Mouse (Mus musculus) kidney, adult 8-10 months (tissue): ENCODE measurements around the gene Fgf9.

Experiments
- DNase-seq, 2 experiments: peaks; one replicate each; pipeline ENCODE4 v3.0.0; 2022

Fgf9 gene

DNA sequence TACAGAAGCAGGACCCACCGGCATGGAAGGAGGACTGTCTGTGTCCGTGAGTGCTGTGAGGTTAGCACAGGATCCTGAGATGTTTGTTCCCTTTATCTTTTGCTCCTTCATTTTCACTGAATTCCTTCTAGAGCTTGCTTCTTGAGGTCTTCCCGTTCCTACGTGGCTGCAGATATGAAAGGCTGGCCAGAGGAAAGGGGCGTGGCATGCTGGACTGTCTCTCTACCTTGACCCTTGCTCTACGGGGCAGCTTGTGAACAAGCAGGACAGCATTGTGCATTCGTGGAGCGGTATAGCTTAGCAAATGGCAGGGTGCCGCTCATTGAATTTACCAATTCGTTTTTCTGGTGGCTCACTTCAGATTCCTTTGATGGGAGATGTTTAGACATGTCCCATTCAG is 21.0 kb downstream of the Fgf9 start:
- peak in 1 of 2 experiments; percentile 64 for DNase-seq

DNA sequence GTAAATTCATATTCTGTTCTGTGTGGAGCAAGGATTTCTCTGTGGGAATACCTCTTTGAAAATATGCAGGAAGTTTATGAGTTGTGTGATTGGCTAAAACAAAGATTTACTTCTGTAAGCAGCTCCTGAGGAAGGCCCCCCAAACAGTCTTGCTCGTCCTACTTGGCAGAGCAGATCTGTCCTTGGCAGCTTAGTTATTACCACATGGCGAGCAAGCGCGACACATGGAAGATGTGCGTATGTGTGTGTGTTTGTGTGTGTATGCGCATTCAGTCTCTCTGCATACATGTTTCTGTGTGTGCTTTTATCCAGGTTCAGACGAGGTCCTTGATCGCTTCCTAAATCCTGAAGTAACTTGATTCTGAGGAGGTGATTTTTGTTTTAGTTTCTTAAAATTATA is 29.3 kb downstream of the Fgf9 start:
- DNase-seq: no peak

DNA sequence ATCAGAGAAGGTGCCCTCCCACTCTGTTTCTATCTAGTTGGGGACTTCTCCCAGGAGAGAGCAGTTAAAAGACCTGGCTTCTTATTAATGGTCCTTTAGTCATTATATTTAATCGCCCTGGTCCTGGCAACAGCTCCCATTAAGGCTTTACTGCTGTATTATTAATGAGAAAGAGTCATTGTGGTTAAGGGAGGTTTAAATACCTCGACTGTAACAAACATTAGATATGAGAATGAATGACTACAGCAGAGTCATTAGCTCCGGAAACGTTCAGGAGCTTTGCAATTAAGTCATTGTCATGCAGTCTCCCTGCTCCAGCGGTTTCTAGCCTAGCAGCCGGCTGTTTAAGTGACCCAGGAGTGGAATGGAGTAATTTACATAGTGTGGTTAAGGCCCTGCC is 31.0 kb downstream of the Fgf9 start:
- no peak for DNase-seq

DNA sequence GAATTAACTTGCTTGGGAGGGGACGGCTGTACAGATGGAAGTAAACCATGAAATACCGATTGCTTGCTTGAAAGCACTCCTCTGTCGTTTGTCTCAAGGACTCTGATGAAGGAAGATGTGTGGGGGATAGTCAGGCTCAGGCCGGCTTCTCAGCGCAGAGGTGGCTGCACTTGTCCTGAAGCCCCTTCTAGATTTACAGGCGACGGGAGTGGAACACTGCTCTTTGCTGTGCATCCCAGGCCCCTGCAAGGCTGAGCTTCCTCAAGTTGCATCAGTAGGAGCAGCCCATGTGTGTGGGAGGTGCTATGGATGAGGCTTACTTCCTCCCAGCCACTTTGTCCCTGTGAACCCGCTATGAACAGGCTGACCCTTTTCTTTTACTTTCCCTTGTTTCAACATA is 33.9 kb downstream of the Fgf9 start:
- DNase-seq: no peak

DNA sequence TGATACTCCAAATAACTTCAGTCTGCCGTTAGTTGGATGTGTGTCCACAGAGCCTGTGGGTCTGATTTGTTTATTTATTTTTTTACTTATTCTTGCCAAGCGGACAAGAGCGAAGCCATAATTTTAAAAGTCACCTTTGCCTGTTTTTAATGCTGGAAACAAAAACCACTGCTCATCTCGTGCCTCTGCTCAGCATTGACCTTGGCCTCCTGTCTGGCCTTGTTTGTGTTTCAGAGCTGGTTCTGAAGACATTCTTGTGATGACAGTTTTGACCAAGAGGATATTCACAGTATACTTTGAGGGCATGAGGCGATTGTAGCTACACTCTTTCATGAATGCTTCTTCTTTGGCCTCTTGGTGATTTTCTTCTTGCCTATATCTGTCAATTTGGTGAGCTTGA is 35.2 kb downstream of the Fgf9 start:
- DNase-seq: no peak

DNA sequence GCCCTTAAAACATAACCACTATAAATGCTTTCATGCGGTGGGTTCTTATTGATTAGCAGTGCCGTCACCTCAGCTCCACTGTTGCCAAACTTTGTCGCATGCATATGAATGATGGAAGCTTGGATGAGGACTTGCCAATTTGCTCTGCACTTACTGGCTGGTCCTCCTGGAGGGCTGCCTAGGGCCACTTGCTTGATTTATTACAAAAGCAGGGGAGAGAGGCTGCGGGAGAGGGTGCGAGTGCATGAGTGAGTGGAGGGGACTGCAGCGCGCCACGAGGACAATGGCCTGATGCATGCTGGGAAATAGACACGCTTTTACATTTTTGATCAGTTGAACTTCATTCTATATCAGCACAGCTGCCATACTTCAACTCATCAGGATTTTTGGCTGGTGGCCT is 39.3 kb downstream of the Fgf9 start:
- DNase-seq: no peak

DNA sequence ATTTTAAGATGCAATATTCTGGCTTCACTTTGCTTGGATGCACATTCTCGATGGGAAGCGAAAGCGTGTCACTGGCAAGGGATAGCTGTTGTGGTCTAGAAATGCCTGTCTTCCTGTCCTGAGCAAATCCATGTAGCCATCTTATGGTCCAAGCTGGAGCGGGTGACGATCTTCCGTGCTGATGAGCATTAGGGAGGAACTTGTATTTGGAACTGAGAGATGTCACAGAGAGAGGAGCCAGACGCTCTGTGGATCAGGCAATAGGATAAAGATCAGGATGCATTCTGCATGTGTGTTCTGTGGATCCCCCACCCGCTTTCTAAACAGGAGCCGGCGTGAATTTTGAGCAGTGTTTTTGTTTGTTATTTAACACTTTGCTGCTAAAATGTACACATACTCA is 41.2 kb downstream of the Fgf9 start:
- no peak for DNase-seq

DNA sequence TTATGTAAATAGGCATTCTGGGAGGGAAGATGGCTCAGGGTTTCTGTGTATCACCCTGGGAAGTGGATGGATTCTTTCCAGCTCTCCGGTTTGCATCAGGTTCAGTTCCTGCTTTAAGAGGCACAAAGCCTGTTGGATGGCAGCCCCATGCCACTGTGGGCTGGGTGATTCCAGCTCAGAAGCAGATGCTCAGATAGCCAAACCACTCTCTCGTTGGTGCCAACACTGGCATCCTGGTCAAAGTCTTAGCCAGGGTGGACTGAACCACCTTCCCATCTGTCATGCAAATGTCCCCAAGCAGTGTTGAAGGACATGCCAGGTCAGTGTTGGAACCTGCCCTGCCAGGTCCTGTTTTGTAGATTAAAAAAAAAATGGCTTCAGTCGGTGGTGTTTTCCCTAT is 42.0 kb downstream of the Fgf9 start:
- DNase-seq: no peak

DNA sequence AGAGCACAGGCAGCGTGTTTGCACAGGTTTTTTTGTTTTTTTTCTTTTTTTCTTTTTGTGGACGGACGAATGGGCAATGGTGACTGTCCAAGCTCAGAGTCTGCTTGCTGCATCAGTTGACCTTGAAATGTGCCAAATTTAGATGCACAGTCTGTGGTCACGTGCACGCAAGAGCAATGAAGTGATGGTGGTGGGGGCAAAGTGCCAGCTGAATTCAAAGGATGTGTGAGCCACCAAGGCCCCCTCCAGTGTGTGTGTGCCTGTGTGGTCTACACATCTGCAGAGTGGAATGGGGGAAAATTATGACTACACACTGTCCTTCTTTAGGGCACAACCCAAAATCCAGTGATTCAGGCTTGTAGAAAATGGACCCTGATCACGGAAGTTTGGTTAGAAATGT is 42.8 kb downstream of the Fgf9 start:
- DNase-seq: peak; percentile 15 to 37

DNA sequence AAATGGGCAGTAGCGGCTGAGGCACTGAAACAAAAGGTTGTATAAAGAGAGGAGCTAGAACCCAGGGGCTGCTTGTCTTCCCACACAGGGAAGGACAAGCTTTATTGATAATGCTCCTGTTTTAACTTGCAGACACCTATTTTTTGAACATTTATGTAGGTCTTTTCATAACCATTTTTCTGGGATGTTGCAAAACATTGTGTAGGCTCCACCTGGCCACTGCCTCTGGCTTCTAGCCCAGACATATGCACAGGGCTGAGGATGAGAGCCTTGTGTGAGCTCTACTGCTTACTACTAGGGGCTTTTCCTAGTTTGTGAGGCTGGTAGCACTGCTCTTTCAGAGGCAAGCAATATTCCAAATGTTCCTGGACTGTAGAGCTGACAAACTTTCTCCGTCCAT is 43.8 kb downstream of the Fgf9 start:
- no peak for DNase-seq

DNA sequence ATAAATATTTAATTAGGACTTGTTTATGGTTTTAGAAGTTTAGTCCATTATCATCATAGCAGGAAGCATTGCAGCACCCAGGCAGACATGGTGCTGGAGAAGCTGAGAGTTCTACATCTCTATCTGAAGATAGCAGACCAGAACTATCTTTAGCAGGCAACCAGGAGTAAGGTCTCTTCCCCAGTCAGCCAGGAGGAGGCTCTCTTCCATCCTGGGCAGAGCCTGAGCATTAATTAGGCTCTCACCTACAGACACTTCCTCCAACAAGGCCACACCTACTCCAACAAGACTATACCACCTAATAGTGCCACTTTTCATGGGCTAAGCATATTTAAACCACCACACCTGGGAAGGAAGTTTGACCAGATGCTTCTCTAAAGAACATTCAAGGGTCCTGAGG is 54.3 kb downstream of the Fgf9 start:
- no peak for DNase-seq

DNA sequence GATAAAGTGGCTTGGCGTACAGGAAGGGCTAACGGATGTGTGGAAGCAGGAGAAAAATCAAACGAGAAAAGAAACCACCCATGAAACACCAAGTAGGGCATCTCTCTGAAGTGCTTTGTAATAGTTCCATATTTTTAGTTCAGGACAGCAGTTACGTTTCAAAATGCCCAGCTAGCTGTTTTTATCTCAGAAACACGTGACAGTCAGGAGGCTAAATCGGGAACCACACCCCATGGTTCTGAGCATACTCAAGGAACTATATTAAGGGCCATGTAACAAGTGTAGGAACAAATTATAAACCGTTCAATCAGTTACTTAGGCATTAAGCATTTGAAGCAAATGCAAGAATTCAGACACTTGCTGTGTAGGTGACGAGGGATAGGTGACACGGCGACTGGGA is 56.2 kb downstream of the Fgf9 start:
- DNase-seq: no peak

DNA sequence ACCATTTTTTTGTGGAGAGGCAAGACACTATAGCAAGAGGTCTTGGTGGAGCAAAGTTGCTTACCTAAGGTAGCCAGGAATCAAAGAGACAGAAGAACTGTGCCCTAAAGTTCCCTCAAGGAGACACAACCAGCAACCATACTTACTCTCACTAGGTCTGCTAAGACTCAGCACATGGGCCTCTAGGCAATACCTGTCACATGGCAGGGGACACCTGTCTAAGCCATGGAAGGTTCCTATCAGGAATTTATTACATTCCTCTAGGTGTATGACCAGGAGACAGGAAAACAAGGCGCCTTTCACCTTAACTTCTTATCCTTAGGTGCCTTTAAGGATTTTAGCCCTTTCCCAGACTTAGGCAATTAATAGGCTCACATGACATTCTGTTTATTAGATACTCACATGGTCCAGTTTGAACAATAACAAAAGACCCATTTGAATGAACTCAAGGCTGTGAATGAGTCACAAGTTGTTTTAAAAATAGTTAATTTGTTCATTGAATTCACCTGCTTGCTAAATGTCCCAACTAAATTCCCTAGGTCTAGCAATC is 69.2 kb downstream of the Fgf9 start:
- peak; percentile 11 to 65 for DNase-seq

DNA sequence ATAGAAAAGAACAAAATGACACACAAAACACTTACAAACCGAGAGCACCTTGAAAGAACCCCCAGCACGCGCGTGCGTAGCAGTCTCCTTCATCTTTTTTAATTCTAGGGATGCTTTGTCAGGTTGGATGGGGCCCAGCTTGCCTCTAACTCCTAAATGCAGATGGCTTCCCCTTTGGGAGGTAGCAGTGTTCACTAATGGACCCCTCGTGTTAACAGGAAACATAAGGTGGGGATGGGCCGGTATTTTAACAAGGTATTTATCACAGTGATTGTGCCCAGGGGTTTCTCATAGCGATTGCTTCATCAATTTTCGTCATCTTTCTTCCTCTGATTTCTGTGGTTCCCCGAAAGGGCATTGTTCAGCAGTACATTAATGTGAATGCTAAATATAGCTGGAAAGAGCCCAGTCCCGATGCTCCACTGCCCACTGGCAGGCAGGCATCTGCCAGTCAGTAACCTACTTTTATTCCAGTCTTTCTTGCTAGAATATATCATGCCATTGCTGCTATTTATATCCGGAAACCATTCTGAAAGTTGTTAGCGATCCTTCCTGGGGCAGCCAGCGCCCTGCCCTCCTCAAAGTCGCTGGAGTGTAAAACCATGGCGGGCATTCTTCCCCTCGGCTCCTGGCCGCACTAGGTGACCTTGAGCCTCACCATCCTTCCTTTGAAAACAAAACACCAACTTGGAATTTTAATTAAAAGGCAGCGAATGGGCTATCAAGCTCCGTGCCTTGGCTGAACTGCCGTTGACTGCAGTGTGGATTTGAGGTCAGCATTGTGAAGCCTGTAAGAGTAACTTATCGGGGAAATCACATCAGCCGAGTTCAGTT is 79.5 kb downstream of the Fgf9 start:
- peak; percentile 50 to 78 for DNase-seq

DNA sequence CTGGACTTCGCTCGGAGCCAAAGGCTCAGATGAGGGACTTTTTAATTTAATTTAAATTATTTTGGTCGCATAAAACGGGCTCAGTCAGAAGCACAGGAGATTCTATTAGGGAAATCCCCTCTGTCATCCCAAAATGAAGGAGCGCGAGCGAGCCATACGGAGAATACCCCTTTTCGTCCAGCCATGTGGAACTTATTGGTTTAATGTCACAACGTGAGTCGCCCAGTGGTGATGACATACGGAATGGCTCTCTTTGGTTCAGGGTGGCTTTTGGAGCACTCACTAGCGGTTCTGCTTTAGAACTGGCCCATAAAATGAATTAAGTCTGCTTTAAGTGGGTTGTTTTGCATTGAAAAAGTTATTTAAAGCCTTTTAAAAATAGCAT is 80.1 kb downstream of the Fgf9 start:
- DNase-seq: no peak

DNA sequence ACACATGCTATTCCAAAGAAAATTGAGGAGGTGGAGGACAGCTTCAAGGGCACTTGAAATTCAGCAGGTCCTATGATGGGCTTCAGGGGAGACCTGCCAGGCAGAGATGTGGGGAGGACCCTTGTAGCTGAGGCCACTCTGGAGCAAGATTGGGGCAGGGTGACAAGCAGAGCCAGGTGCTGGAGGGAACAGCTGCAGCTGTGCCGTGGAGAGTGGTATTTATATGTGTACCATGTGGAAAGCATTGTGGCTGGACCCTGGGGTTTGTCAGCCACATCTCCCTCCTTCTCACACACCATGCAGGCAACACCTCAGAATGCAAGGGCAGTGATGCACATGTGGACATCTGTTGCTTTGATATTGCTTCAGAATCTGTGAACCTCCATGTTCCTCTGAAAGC is 81.8 kb downstream of the Fgf9 start:
- DNase-seq: no peak

DNA sequence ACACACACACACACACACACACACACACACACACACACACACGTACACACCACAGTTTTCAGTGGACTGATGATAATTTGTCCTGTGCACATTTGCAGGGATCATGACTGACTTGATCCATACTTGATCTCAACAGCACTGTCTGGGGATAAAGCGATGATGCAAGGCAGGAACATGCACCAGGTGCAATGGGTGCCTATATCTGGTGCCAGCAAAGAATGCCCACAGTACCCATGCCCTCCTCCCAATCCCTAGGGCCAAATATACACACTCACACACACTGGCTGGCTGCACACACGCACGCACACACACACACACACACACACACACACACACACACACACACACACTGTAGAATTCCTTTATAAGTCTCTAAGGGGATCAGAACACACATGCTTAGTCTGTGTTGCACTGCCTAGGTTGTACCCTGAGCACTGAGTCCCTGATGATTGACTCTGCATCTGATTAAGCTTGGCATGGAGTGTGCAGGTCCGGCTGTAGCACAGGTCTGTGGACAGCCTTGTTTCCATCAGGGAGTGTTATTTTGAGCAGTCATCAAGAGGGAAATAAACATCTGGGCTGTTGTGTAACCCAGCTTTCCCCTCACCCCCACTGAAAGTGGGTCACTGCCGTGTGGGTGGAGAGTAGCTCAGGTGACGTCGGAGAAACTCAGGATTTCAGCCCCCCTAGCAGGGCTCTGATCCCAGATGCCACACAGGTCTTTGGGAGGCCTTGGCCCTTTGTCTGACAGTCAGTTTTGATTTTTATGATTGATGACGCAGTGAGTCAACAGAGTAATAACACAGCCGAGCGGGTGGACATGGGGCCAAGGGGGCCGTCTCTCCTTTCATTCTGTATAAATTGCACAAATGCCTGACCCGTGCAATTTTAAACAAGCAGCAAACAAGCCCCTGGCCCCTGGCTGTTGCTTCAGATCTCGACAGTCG is 83.4 kb downstream of the Fgf9 start:
- DNase-seq: peak; percentile 10 to 55

DNA sequence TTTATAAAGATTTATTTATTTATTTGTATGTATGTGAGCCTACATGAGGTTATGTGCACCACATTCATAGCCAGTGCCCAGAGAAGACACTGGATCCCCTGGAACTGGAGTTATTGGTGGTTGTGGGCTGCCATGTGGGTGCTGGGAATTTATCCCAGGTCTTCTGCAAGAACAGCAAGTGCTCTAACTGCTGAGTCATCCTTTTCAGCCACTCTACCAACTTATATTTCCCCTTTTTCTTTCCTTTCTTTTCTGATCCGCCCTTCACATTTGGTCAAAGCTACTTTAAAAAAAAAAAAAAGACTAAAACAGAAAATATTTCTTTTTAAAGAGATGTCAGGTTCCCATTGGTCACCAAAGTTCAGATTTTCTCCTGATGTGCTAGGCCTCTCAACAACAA is 90.3 kb downstream of the Fgf9 start:
- no peak for DNase-seq
